Mouse (Mus musculus) T-helper 2 cell (primary cell): ENCODE results near the gene Cux2.

ENCODE experiments used
- in situ Hi-C: fragments of 300-600 bp; cut with MboI, MseI; formaldehyde crosslinking; loops from one replicate; pipeline ENCODE4 v1.15.1; 2025; ENCODE audit warnings: high pct_unique_total_duplicates

The Cux2 gene

DNA sequence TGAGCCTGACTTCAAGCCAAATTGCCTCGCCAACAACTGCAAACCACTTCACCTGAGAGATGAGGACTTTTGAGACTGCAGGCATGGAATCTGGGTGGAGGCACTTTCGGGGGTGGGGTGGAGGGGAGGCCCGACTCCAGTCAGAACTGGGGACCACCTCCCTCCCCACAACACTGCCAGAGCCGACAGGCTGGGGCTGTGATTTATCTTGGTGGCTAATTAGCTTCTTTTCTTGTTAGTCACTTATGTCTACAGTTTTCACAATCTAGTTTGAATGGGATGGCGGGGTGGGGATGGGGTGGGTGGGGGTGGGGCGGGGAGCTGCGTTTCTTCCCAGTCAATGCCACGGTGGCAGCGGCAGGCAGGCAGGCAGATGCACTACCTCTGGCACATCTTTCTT lies 125.5 kb downstream of the Cux2 start:
- in situ Hi-C loops: no loop called here

DNA sequence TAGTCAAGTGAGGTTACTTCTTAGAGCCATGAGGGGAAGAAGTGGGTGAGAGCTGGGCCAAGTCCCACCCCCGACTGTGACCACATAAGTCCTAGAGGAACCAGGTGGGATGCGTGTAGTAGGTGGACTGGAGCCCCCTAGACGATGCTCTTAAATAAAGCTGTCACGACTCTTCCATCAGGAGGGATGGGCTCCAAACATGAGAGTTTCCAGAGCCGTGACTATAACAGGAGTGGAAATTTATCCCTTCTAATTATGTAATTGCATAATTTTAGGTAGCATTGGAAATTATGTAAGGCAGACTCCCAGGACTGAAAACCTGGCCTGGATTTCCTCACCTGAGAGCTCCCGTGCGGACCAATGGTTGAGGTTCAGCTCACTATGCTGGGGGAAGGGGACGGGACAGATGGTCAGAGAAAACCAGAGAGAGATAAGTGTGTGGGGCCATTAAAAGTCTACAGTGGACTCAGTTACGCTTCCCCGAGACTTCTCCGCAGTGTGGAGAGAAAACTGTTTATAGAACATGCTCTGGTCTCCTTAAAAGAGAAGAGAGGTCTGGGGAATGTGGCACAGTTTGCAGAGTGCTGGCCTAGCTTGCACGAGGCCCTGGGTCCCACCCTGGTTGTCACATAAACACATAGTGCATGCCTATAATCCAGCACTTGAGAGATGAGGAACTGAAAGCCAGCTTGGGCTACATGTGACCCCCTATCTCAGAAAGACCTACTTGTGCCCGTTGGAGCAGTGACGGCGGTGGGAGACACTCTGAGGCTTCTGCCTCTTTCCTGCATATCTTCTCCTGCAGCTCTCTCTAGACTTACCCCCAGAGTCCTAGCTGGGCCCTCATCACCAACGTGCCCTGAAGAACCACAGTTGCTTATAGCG lies 126.7 kb downstream of the Cux2 start:
- in situ Hi-C loops: no loop called here

GRCm38 (mm10) chr5:121919216-121919615 lies 130.7 kb downstream of the Cux2 start:
- in situ Hi-C loops: no loop called here

GRCm38 (mm10) chr5:121916813-121917212 lies 133.1 kb downstream of the Cux2 start:
- in situ Hi-C loops: no loop called here

DNA sequence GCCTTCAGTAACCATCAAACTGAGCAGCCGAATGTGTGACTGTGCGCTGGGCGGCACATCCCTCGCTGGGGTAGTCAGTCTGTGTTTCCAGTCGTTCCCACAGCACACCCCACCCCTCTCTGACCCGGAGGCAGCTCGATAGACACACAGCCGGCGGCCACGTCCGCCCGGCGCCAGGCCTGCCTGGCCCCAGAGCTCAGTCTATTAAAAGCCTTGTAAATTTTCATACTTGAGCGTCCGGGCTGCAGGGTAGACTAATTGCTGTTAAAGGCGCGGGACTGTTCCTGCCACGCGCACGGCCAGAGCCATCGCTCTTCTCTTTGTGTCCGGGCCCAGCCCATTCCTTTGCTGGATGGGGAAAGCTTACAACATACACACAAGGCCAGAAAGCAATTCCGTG lies 135.9 kb downstream of the Cux2 start:
- in situ Hi-C loops: no loop called here

DNA sequence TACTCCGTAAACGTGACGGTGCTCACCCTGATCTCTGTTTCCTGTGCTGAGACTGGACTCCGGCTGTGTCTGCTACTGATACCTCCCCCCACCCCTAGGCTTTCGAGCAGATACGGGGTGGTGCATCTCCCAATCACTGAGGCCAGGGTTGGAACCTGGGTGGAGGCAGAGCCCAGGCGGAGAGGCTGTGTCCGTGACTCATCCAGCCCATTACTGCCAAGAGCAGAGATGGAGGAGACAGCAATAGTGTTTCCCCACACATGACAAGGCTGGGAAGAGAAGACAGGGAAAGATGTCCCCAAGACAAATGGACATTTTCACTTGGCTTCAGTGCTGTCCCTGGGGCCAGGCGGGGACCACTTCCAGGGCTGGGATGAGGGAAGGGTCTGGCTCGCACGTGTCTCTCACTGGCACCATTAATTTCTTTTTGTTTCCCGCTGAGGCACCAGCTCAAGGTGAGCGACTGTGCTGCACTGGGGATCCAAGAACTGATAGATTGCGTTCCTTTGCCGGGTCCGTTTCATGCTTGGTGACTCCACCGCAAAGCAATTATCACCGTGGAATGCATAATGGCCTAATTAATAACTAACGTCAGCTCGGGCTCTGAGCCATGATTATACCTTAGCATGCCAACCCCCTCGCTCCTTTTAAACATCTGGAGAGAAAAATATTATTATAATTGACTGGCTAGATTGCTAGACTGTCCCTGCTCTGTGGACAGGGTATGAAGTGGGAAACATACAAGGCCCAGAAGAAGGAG lies 140.5 kb downstream of the Cux2 start:
- in situ Hi-C loops: loop anchor here (10.0 kb wide), 1 partner anchor 1915 kb away; no protein-coding TSS in a partner anchor

DNA sequence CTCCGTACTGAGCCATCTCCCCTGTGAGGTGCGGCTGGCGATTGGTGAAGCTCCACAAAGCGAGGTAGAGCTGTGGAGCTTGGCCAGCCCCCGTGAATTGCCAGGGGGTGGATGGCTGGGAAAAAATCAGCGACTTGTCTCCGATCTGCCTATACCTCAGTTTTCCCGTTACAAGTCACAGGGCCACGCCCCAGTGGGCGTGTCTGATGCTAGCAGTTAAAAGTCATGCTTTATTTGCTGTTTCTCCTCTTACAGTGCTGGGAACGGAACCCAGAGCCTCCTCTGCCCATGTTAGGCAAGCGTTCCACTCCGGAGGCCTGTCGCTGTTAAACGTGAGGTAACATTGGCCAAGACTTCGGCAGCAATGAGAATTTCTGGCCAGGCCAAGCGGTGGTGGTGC lies 144.2 kb downstream of the Cux2 start:
- in situ Hi-C loops: loop anchor here (10.0 kb wide), 1 partner anchor 1919 kb away; no protein-coding TSS in a partner anchor

DNA sequence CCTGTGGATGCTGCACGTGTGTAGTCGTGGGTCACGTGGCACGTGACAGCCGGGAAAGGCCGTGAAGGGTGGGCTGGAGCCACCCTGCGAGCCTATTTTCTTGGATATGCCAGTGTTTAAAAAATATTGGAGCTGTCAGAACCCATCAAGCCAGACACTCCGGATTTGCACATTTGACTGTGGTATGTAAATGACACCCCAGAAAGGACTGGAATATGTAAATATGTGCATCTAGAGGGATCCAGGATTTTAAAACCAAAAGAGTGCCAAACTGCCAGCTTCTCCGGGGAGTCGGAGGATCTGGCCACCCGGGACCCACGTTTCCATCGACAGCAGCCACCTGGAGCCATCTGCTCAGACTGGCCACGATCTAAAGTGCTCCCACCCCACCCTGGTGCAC lies 145.1 kb downstream of the Cux2 start:
- in situ Hi-C loops: loop anchor here (10.0 kb wide), 1 partner anchor 1920 kb away; no protein-coding TSS in a partner anchor

- in situ Hi-C loops: loop anchor here (10.0 kb wide), 1 partner anchor 1922 kb away; no protein-coding TSS in a partner anchor
Measured at GRCm38 (mm10) chr5:121902809-121903745, 146.8 kb downstream of the Cux2 start.

DNA sequence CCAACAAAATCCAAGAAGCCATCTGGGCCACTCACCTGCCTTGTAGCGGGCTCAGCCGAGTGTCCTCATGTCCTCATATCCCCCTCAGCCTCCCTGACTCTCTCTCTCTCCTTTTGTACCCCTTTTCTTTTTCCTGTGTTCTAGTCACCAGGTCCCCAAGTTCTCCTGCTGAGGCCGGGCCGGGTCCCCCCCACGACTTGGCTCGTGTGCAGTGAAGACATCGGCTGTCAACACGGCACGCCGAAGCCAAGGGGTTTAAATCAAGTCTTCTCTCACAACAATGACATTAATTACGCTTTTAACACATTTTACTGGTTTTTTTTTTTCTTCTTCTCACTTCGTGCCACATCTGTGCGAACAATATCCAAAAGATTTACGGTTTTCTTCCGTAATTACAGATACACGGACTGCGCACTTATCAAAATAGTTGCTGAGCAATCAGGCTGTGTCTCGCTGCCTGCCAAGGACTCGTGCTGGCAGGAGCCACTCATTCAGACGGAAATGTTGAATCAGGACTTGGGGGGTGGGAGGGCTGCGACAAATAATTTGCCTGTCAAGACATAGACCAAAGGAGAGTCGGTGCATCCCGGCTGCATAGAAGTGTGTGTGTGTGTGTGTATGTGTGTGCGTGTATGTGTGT lies 154.7 kb downstream of the Cux2 start:
- in situ Hi-C loops: no loop called here

DNA sequence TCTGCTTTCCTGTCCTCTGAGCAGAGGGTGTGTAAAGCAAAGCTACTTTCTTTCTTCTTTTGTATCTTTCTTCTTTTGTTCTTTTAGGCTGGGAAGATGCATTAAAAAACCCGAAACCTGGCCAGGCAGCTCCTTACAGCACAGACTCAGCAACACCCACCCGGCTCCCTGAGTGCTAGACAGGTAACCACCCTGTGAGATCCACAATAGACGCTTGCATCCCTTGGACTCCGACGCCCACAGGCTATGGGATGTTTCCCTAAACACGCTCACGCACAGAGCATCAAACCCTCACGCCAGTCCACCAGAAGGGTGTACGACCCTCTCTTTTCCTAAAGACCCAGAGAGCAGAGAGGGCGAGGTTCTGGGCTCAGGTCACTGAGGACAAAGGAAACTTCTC lies 155.3 kb downstream of the Cux2 start:
- in situ Hi-C loops: no loop called here

DNA sequence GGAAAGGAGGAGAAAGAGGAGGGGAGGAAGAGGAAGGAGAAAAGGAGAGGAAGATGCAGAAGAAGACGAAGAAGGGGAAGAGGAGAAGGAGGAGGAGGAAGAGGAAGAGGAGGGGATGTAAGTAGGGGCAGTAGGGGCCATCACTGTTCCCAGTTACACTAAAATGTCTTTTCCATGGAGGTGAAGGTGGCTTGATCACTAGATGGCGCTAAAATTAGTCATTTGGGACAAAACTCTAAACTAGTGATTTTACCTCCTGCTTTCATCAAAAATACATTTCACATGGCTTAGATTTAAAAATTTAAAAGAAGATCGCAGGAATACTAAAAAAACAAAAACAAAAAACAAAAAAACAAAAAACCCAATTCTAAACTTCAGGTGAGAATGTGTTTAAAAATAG lies 156.3 kb downstream of the Cux2 start:
- in situ Hi-C loops: no loop called here

- in situ Hi-C loops: no loop called here
Measured at GRCm38 (mm10) chr5:121892281-121892680, 157.6 kb downstream of the Cux2 start.

- in situ Hi-C loops: no loop called here
Measured at GRCm38 (mm10) chr5:121890925-121891324, 159.0 kb downstream of the Cux2 start.

- in situ Hi-C loops: no loop called here
Measured at GRCm38 (mm10) chr5:121889819-121890362, 160.0 kb downstream of the Cux2 start.

DNA sequence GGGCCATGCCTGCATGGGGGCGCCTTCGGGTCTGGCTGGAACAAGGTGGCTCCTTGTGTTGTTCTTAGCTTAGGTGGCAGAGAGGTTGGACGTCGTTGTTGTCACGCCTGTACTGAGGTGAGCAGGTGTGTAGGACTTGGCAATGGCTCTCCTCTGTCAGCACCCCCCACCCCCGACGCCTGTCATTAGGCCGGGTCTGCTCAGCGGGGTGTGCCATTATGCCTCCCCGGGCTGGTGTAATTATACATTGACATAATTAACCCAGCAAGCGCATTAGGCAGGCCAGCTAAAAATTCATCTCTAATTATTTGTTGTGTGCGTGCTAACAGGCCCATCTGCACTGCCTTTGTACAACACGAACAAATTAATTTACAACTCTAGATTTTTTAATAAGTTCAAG lies 160.5 kb downstream of the Cux2 start:
- in situ Hi-C loops: no loop called here

DNA sequence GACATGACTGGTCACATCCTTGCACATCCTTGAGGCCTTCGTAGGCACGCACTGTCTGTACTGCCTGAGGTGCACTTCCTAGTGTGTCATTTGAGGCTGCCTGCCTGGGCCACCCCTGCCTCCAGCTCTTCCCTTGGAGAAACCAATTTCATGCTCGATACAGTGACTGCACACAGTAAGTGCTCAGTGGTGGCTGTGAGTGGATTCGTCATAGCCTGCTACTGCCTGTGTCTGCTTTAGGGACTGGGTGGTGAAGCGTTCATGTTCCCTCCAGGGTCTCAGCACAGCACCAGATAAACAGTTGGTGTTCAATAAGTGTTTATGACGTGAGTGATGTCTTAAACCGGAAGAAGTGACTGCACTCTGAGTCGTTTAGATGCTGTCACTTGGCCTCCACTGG lies 166.5 kb downstream of the Cux2 start:
- in situ Hi-C loops: no loop called here

- in situ Hi-C loops: no loop called here
Measured at GRCm38 (mm10) chr5:121879211-121879610, 170.7 kb downstream of the Cux2 start.

- in situ Hi-C loops: no loop called here
Measured at GRCm38 (mm10) chr5:121878703-121879102, 171.2 kb downstream of the Cux2 start.

DNA sequence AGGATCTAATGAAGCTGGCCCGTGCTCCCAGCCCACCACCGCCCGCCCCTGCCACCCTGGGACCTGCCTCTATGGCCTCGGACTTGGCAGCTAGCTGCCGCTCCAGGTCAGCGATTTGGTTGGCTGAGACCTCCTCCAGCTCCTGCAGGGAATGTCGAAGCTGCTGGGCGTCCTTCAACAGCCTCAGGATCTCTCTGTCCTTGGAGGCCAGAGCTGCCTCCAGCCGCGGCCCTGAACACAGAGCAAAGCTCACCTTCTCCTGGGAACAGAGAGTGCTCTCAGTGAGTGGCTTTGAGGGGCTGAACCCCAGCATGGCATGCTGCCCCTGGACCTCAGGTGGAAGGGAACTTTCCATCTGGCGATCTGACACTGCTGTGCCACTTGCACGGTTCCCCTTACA lies 173.0 kb downstream of the Cux2 start:
- in situ Hi-C loops: no loop called here

GRCm38 (mm10) chr5:121875041-121875440 lies 174.9 kb downstream of the Cux2 start:
- in situ Hi-C loops: no loop called here
